ENCODE assay signal across 24 mouse cellular contexts in genomic region chr4:123765071-123765470, GRCm38 (mm10). TPM values are rescaled to one million over a fixed set of nuclear protein-coding genes. Genes with fewer than 3 reads are reported as not detected.
DNase-seq lines count a peak whose midpoint lies in the region; ATAC-seq lines count a peak whose summit lies in the region.
"Had no signal": no experiment of that assay in that cellular context is flagged by ENCODE, and none has a peak within 500 bp of the region (broad histone marks: within the 10 kb centered on the region; RNA-seq: fewer than 3 reads in every experiment).

No protein-coding gene starts in this region.

- H3K27ac ChIP-seq in liver, embryonic 16.5 days (ENCODE audit: low read length): no peak overlapping the region
- H3K27ac ChIP-seq in liver, embryonic 12.5 days: no peak overlapping the region
- H3K27ac ChIP-seq: embryonic facial prominence, embryonic 12.5 days; forebrain, embryonic 10.5 days; forebrain, embryonic 12.5 days had no signal

- peak; percentile 27; the same call in 1 of the 2 replicates for ATAC-seq in liver, embryonic 16.5 days (ENCODE audit: low read depth)
- ATAC-seq in liver, embryonic 12.5 days: no peak
- ATAC-seq: forebrain, embryonic 14.5 days; forebrain, embryonic 16.5 days had no signal

- intact Hi-C loops in heart, postnatal 14 days (cut with DNase I): no loop called here

- no peak overlapping the region for H3K4me2 ChIP-seq in liver, embryonic 16.5 days (ENCODE audit: low read depth, low read length)
- H3K4me2 ChIP-seq in liver, embryonic 12.5 days: no peak overlapping the region
- H3K4me2 ChIP-seq: embryonic facial prominence, embryonic 12.5 days; forebrain, embryonic 12.5 days had no signal

- no peak overlapping the region for H3K9ac ChIP-seq in liver, embryonic 16.5 days (ENCODE audit: low read depth, low read length)
- no peak overlapping the region for H3K9ac ChIP-seq in liver, embryonic 12.5 days
- H3K9ac ChIP-seq: embryonic facial prominence, embryonic 12.5 days; forebrain, embryonic 12.5 days had no signal

- no peaks in the 10 kb centered on the region for H3K4me1 ChIP-seq in liver, embryonic 16.5 days (ENCODE audit: control insufficient read depth, low read depth, low read length)
- H3K4me1 ChIP-seq in liver, embryonic 12.5 days: no peaks in the 10 kb centered on the region
- H3K4me1 ChIP-seq: embryonic facial prominence, embryonic 12.5 days; forebrain, embryonic 10.5 days; forebrain, embryonic 12.5 days had no signal

- no peaks in the 10 kb centered on the region for H3K9me3 ChIP-seq in liver, embryonic 16.5 days (replicated peaks; ENCODE audit: control insufficient read depth, low read length)
- no peaks in the 10 kb centered on the region for H3K9me3 ChIP-seq in liver, embryonic 12.5 days (replicated peaks)
- H3K9me3 ChIP-seq: embryonic facial prominence, embryonic 12.5 days; forebrain, embryonic 10.5 days; forebrain, embryonic 12.5 days had no signal

- no peaks in the 10 kb centered on the region for H3K36me3 ChIP-seq in liver, embryonic 16.5 days (ENCODE audit: control insufficient read depth, insufficient read depth)
- H3K36me3 ChIP-seq in liver, embryonic 12.5 days: no peaks in the 10 kb centered on the region
- H3K36me3 ChIP-seq: embryonic facial prominence, embryonic 12.5 days; forebrain, embryonic 10.5 days; forebrain, embryonic 12.5 days had no signal

- DNase-seq in heart, adult 11 months: peak; percentile 64
- no peak for DNase-seq in heart, postnatal 14 days
- DNase-seq in urinary bladder, postnatal 14 days (ENCODE audit: low spot score): peak; percentile 18
- DNase-seq in urinary bladder, postnatal 10 days (ENCODE audit: low spot score): no peak
- DNase-seq: adrenal gland, adult 2 months; adrenal gland, postnatal 10 days; adrenal gland, postnatal 25 days; cerebellum, adult 11 months; cerebellum, adult 18-20 months; cerebellum, adult 8-10 months; cerebellum, adult 9-11 months; cerebellum, postnatal 14 days; cerebellum, postnatal 36 days; embryo, embryonic 11 days had no signal

- no peak overlapping the region for H3K4me3 ChIP-seq in liver, embryonic 16.5 days (ENCODE audit: low read depth, low read length)
- H3K4me3 ChIP-seq in liver, embryonic 12.5 days: no peak overlapping the region
- H3K4me3 ChIP-seq: embryonic facial prominence, embryonic 12.5 days; erythroblast, embryonic 14.5 days; forebrain, embryonic 10.5 days; forebrain, embryonic 12.5 days had no signal

- 66% methylated on average over 6 of the region's 6 CpGs for WGBS in liver, embryonic 16.5 days (ENCODE audit: insufficient replicate concordance)
- 62% methylated on average over 6 of the region's 6 CpGs for WGBS in liver, embryonic 12.5 days (ENCODE audit: insufficient replicate concordance)

- no peaks in the 10 kb centered on the region for H3K27me3 ChIP-seq in liver, embryonic 16.5 days (ENCODE audit: control insufficient read depth, insufficient read depth, low read depth, low read length)
- no peaks in the 10 kb centered on the region for H3K27me3 ChIP-seq in liver, embryonic 12.5 days (replicated peaks)
- H3K27me3 ChIP-seq: embryonic facial prominence, embryonic 12.5 days; forebrain, embryonic 12.5 days had no signal

RNA-seq across cellular contexts. Expression of gene Akirin1, which starts 14.9 kb away (rescaled TPM):
- 10 to 100 TPM; 27.8 to 32.0 TPM for total RNA-seq in heart, postnatal 14 days (2021)
- polyA plus RNA-seq in liver, embryonic 16.5 days (2015; fragmentation: Nextera tagmentation; extraction: Ambion mirVana): 17.4 and 19.4 TPM in 2 replicates
- 37.2 and 41.5 TPM in 2 replicates for polyA plus RNA-seq in liver, embryonic 12.5 days (2016; fragmentation: Nextera tagmentation; extraction: Ambion mirVana)

RNA-seq across cellular contexts. Expression of gene Rhbdl2, which starts 22.6 kb away (rescaled TPM):
- under 1 TPM in 1 of 2 experiments, not detected in 1; 0.29 TPM for total RNA-seq in heart, postnatal 14 days (2021)
- polyA plus RNA-seq in liver, embryonic 16.5 days (2015; fragmentation: Nextera tagmentation; extraction: Ambion mirVana): 0.07 TPM in 1 of 2 replicates, not detected in the other
- 0.08 TPM in 1 of 2 replicates, not detected in the other for polyA plus RNA-seq in liver, embryonic 12.5 days (2016; fragmentation: Nextera tagmentation; extraction: Ambion mirVana)
- total RNA-seq: common myeloid progenitor, adult 5-6 weeks; MEL had no signal
- polyA plus RNA-seq: erythroblast, embryonic 14.5 days had no signal

RNA-seq across cellular contexts. Expression of gene Ndufs5, which starts 47.1 kb away (rescaled TPM):
- 100 to 1,000 TPM; 370 to 409 TPM for total RNA-seq in heart, postnatal 14 days (2021)
- polyA plus RNA-seq in liver, embryonic 16.5 days (2015; fragmentation: Nextera tagmentation; extraction: Ambion mirVana): 135 and 139 TPM in 2 replicates
- 224 and 227 TPM in 2 replicates for polyA plus RNA-seq in liver, embryonic 12.5 days (2016; fragmentation: Nextera tagmentation; extraction: Ambion mirVana)

Comparison
In these comparisons a context has a peak if more than half of its experiments do, and no peak if none do; other contexts are left out.
1. DNase-seq: peak in heart, adult 11 months (single experiment) and urinary bladder, postnatal 14 days (single experiment); none in heart, postnatal 14 days (0 of 2) and urinary bladder, postnatal 10 days (single experiment).